Mouse (Mus musculus) adrenal gland, adult 18-20 months (tissue): Measurements from ENCODE around the gene Lrrc25. TPM values are rescaled to one million over a fixed set of nuclear protein-coding genes. Genes with fewer than 3 reads are reported as not detected.
"Not testable (repeated sequence)": the region's sequence is repeated elsewhere in the genome, so short reads cannot be mapped to it uniquely, and the experiment has no call there.

Experiments used
- DNase-seq, 2 experiments: peaks; one replicate each; pipeline ENCODE4 v3.0.0; 2021 to 2022; ENCODE audit warnings: low spot score in 2 of 2
- long read RNA-seq, 2 experiments: library from polyadenylated mRNA; stranded (forward); transcript quantifications; one replicate each; pipeline ENCODE4 v2.0.0; 2021
- total RNA-seq, 2 experiments: library from RNA; stranded (reverse); gene quantifications; 1 replicate in 1 of 2; 2 replicates in 1 of 2; pipeline ENCODE4 v1.2.3; 2021

Gene Lrrc25
- 1 to 10 TPM; 1.4 to 3.0 TPM for total RNA-seq
- long read RNA-seq, experiment 1: 0 reads
- long read RNA-seq, experiment 2, partial matches to known transcripts: 0 of 1 reads
- long read RNA-seq, experiment 2, other reads (novel, unspliced or antisense): 1 of 1 reads

DNA sequence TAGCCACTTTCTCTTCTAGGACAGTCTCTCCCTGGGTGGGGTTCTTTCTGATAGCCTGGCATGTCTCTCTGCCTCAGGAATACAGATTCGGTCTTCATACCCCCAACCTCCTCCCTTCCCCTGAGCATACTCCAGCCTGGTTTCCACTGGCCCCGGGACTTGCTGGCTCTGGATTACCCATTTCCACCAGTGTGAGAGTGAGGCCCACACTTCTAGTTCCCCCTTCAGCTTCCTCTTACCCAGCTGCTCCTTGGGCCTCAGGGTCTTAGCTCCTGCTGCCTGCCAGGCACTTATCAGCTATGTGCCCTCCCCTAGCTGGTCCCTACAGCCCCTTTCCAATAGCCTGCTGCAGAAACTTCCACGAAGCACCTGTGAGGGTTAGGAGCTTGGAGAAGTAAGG is at the start of gene Lrrc25:
Lrrc25 (plus strand) TSS at position 262 of the 400 bp plus-strand sequence.
- no peak for DNase-seq

DNA sequence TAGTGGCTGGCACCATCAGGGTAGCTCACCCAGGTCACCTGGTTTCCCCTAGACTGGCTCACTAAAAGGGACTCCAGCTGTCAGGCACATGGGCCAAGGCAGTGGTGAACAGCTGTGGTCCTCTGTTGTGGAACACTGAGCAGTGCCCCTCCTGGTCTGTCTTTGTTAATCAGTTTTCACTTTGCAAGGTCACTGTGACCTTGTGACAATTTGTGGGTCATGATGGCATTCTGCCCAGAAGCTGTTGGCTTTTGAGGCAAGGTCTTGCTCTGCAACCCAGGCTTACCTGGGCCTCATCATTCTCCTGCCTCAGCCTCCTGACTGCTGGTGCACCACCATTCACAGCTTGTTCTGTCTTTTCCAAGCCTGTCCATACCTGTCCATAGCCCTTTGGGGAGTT is 45.6 kb upstream of the Lrrc25 start:
- no peak for DNase-seq

DNA sequence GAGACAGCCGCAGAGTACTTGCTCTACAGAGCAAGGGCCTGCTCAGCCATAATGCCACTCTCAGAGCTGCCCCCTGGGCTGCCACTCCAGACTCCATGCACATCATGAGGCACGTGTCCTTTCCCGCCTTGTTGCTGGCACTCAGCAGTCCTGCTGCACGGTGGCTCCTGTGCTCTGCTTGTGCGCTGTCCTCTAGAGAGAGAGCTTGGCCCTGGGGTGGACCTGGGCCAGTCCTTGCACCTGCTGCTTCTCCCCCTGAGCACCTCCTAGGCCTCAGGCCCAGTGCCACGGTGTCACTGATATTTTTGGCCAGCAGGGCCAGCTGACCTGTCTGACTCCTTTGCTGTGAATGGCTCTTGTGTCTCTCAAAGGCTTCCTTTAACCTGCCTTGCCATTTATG is 45.0 kb upstream of the Lrrc25 start:
- DNase-seq: no peak

DNA sequence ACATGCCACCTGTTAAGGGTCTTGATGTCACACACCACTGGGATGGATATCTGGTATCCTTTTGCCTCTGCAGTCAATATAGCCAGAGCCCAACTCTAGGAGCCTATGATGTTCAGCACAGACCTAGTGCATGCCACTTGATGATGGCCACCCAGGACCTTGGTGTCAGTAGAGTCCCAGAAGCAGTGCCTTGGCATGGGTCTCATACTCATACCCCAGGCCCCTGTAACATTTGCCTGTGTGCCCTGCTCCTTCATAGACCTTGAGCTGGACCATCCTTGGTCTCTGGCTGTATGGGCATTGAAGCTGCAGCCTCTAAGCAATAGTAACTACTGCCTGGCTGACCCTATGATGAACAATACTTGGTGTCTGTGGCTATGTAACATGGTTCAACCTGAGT is 41.7 kb upstream of the Lrrc25 start:
- no peak for DNase-seq

- DNase-seq: peak in 1 of 2 experiments; percentile 68
Measured at GRCm38 (mm10) chr8:70574915-70575314, 41.0 kb upstream of the Lrrc25 start.

DNA sequence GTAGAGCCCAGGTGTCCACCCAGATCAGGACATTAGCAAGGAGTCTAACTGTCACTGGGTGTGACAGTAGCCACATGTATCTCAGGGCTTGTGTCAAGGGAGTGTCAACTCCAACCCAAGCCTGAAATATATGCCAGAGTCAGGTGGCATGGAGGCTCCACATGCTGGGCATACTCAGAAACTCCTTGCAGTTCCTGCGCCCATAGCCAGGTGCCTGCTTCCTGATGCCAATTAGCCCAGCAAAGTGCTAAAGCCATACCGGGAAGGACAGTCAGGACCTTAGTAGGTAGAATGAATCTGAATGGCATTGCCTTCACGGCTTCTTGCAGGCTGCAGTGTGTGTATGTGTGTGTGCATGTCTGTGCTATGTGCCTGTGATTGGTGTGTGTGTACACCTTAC is 38.7 kb upstream of the Lrrc25 start:
- no peak for DNase-seq

- DNase-seq: no peak
Measured at GRCm38 (mm10) chr8:70583476-70584387, 32.2 kb upstream of the Lrrc25 start.

- no peak for DNase-seq
Measured at GRCm38 (mm10) chr8:70584606-70585257, 31.2 kb upstream of the Lrrc25 start.

- DNase-seq: peak in 1 of 2 experiments; percentile 60
Measured at GRCm38 (mm10) chr8:70585258-70585652, 30.7 kb upstream of the Lrrc25 start.

GRCm38 (mm10) chr8:70587955-70588354 is 28.0 kb upstream of the Lrrc25 start:
- not testable (repeated sequence) for DNase-seq

GRCm38 (mm10) chr8:70591569-70591968 is 24.4 kb upstream of the Lrrc25 start:
- no peak for DNase-seq

GRCm38 (mm10) chr8:70593173-70593572 is 22.8 kb upstream of the Lrrc25 start:
- DNase-seq: peak in 1 of 2 experiments; percentile 48

DNA sequence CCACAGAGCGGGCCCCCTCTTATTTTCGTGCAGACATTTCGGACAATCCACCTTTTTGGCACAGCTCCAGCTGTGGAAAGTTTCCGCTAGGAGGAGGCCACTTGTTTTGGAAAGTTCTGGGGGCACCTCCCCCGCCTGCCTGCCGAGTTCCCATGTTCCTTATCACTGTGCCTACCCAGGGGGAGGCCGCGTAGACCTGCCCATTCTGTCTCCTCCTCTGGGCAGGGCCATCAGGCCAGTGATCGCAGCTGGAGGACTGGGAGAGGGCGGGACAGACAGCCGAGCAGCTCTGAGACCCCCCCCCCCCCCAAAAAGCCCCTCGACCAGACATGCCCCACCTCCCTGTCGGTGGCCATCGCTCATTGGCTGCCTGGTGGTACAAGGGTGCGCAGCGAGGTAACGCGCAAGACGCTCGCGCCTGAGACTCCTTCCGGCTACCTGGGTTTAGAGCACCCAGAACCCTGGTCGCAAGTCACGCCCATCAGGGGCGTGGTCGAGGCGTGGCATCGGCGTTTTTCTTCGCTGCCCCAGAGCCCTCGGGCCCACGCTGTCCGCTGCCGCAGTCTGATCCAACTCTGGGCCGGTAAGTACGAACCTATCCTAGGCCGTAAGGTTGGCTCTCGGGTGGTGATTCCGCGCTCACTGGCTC is 21.9 kb upstream of the Lrrc25 start, which contains the start of gene Isyna1:
Isyna1 (plus strand) TSS at position 413 of the 649 bp plus-strand sequence.
- DNase-seq: peak; percentile 81 to 85

DNA sequence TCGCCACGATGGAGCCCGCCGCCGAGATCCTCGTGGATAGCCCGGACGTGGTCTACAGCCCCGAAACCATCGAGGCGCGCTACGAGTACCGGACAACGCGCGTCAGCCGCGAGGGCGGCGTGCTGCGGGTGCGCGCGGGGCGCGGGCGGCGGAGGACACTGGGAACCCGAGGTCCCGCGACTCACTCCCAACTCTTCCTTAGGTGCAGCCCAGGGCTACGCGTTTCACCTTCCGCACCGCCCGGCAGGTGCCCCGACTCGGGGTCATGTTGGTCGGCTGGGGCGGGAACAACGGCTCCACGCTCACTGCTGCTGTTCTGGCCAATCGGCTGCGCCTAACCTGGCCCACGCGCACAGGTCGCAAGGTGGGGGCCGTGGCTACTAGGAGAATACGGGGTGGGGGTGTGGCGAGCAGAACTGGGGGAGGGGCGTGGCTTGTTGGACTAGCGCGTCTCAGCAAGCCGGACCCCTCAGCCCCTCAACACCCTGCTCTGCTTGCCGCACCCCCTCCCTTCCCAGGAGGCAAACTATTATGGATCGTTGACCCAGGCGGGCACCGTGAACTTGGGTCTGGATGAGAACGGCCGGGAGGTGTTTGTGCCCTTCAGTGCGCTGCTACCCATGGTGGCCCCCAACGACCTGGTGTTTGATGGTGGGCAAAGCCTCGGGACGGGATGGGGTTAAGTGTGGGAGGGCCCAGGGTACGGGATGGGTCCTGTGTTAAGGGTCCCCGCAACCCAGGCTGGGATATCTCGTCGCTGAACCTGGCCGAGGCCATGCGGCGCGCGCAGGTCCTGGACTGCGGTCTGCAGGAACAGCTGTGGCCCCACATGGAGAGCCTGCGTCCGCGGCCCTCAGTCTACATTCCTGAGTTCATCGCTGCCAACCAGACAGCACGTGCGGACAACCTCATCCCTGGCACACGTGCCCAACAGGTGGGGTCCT is 21.1 kb upstream of the Lrrc25 start:
- no peak for DNase-seq

GRCm38 (mm10) chr8:70595811-70596210 is 20.1 kb upstream of the Lrrc25 start:
- DNase-seq: no peak

- DNase-seq: no peak
Measured at GRCm38 (mm10) chr8:70596216-70596615, 19.7 kb upstream of the Lrrc25 start.

GRCm38 (mm10) chr8:70596775-70597416 is 19.1 kb upstream of the Lrrc25 start:
- no peak for DNase-seq

DNA sequence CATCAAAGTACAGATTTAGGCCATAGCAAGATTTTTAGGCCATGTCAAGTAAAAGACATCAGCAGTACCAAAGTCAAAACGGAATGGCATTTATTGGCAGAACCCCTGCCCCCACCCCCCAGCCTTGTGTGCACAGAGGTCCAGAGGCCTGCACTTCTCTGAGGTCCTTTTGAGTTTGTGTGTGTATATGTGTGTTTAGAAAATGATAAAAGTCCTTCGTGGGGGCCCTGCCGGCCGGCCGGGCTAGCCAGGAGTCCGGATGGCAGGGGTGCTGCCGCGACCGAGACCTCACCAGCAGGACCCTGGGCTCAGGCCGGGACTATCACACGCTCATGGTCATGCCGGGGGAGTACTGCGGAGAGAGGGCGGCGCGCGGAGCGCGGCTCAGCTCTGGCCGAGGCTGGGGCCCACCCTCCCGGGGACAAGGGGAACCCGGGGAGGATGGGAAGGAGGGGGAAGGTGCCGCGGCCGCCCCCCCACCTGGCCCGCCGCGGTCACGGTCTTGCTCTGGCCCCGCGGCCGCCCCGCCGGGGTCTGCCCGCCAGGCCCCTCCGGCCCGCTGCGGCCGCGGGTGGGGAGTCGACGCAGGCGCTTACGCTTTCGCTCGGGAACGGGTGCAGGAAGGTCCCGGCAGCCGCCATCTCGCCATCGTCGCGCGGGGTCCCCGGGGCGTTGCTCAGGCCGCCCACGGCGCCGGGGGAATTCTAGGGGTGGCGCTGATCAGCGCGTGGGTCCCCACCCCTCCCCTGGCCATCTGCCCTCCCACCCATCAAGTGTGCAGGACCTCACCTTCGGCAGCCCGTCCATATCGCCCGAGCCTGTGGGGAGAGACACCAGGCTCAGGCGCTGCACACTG is 18.3 kb upstream of the Lrrc25 start:
- no peak for DNase-seq

DNA sequence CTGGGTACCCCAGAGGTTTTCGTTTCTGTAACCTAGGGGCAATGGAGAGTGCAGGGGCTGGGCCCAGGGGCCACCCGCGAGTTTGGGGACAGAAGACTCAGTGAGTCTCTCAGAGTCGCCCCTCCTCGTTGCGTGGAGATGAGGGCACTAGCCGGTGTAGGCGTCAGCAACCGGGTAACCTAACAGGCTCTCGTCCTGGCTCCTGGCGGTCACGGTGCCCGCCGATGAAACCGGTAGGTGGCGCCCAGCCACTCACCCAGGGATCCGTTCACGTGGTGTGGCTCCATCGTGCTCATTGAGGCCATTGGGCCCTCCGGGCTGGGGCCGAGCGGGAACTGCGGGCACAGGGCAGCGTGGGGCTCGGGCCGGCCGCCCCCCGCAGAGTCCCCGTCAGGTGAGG is 17.7 kb upstream of the Lrrc25 start:
- DNase-seq: peak; percentile 79 to 80
